Mouse (Mus musculus): ENCODE measurements around the gene Ceacam14. TPM values are rescaled to one million over a fixed set of nuclear protein-coding genes. Genes with fewer than 3 reads are reported as not detected.

The Ceacam14 gene
- not detected in 2 replicates for polyA plus RNA-seq (2015; fragmentation: Nextera tagmentation; extraction: Ambion mirVana)

- H3K4me3 ChIP-seq: no peak within 1 kb of the TSS
- no peaks in the 10 kb centered on the region for H3K27me3 ChIP-seq
- H3K4me1 ChIP-seq: no peaks in the 10 kb centered on the region
- WGBS: 64% methylated on average over 4 of the region's 4 CpGs
- H3K4me2 ChIP-seq: no peak within 1 kb of the TSS
- no peak within 1 kb of the TSS for H3K27ac ChIP-seq
- H3K36me3 ChIP-seq: no peaks in the 10 kb centered on the region
- H3K9me3 ChIP-seq: peaks cover 16% of the 10 kb centered on the region; the same call in 1 of the 2 replicates
- no peak for ATAC-seq (ENCODE audit: insufficient number of reproducible peaks, low FRiP score, low TSS enrichment, low read depth)
- no peak within 1 kb of the TSS for H3K9ac ChIP-seq
These were observed at the start of gene Ceacam14 for GRCm38 (mm10) chr7:17812333-17812732. Ceacam14 (plus strand) TSS chr7:17812633.

Other genes with a start within 250 kb of the Ceacam14 start
- gene Ceacam5, start 99.4 kb upstream of the Ceacam14 start, polyA plus RNA-seq (2015; fragmentation: Nextera tagmentation; extraction: Ambion mirVana): not detected in 2 replicates
- gene Gm5155, start 59.1 kb downstream of the Ceacam14 start, polyA plus RNA-seq (2015; fragmentation: Nextera tagmentation; extraction: Ambion mirVana): not detected in 2 replicates
- gene Ceacam11, start 159.5 kb downstream of the Ceacam14 start, polyA plus RNA-seq (2015; fragmentation: Nextera tagmentation; extraction: Ambion mirVana): not detected in 2 replicates
- gene Ceacam13, start 197.3 kb downstream of the Ceacam14 start, polyA plus RNA-seq (2015; fragmentation: Nextera tagmentation; extraction: Ambion mirVana): not detected in 2 replicates

Data from limb, embryonic 15.5 days (tissue).